Mouse (Mus musculus) kidney, embryonic 16.5 days (tissue): ENCODE data around the gene Clock. TPM values are rescaled to one million over a fixed set of nuclear protein-coding genes. Genes with fewer than 3 reads are reported as not detected.

Experiments
- ATAC-seq: fragments of 200-750 bp; cut with Nextera tagmentation; 2 replicates; pipeline ENCODE4 v1.8.0; 2017; ENCODE audit warnings: moderate TSS enrichment; ENCODE audit not compliant: low FRiP score, low TSS enrichment
- H3K27ac ChIP-seq: fragments of 300-500 bp; sonication (generic); 2 replicates; pipeline ENCODE4 v1.5.1; 2014; ENCODE audit warnings: low read length
- H3K27me3 ChIP-seq: fragments of 300-500 bp; sonication (generic); 2 replicates; pipeline ENCODE4 v1.6.1; 2014; ENCODE audit warnings: low read length, control low read depth, mixed read lengths; ENCODE audit not compliant: insufficient read depth
- H3K36me3 ChIP-seq: fragments of 300-500 bp; sonication (generic); 2 replicates; pipeline ENCODE4 v1.6.1; 2014; ENCODE audit warnings: low read length, control low read depth, mixed read lengths; ENCODE audit not compliant: insufficient read depth
- H3K4me1 ChIP-seq: fragments of 300-500 bp; sonication (generic); 2 replicates; pipeline ENCODE4 v1.6.1; 2014; ENCODE audit warnings: low read length, control low read depth, mixed read lengths; ENCODE audit not compliant: insufficient read depth
- H3K4me2 ChIP-seq: fragments of 300-500 bp; sonication (generic); replicated peaks from 2 replicates; pipeline ENCODE4 v1.6.1; 2014; ENCODE audit warnings: low read depth, low read length
- H3K4me3 ChIP-seq: fragments of 300-500 bp; sonication (generic); 2 replicates; pipeline ENCODE4 v1.5.1; 2014; ENCODE audit warnings: mild to moderate bottlenecking, low read length
- H3K9ac ChIP-seq: fragments of 300-500 bp; sonication (generic); replicated peaks from 2 replicates; pipeline ENCODE4 v1.6.1; 2014; ENCODE audit warnings: low read length
- H3K9me3 ChIP-seq: fragments of 300-500 bp; sonication (generic); 2 replicates; pipeline ENCODE4 v1.6.1; 2016; ENCODE audit warnings: low read length, control low read depth
- WGBS: fragments of 180-500 bp; shearing (Covaris S2); extraction: QIAGEN DNeasy Blood & Tissue Kit; methylation state at CpG from one replicate; pipeline ENCODE4 v1.1.7; 2014; 5-methylcytosine and 5-hydroxymethylcytosine counted together
- polyA plus RNA-seq: library from polyadenylated mRNA; unstranded; fragments of >200 nt; fragmentation: Nextera tagmentation; extraction: Ambion mirVana; gene quantifications from 2 replicates; pipeline ENCODE4 v1.2.1, GENCODE M21; 2015

The Clock gene
- polyA plus RNA-seq, 1 experiment from 2014 or later = 9.4 TPM

GRCm38 (mm10) chr5:76171039-76171438, 133.6 kb downstream of the Clock start:
- ATAC-seq = no peak
- Histone ChIP-seq H3K4me1 (no peaks in the 10 kb centered on the region), H3K4me2 (no peak overlapping the region), H3K36me3 (no peaks in the 10 kb centered on the region), H3K4me3 (no peak overlapping the region), H3K9me3 (no peaks in the 10 kb centered on the region), H3K9ac (no peak overlapping the region), H3K27ac (no peak overlapping the region), H3K27me3 (no peaks in the 10 kb centered on the region)

DNA sequence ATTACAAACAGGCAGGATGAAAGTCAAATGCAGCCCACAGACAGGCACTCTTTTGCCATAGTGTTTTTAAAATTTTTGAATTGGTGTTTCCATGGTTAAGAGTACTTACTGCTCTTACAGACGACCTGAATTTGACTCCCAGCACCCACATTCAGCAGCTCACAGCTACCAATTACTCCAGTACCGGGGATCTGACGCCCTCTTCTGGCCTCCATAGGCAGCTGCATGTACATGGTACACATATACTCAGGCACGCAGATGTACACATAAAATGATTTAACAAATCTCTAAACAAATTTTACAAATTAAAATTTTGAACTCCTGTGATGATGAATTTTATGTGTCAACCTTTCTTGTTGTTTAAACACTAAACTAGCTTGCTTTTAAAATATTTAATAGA, 134.1 kb downstream of the Clock start:
- no peaks in the 10 kb centered on the region for H3K36me3 ChIP-seq
- H3K4me3 ChIP-seq = no peak overlapping the region
- H3K4me2 ChIP-seq = no peak overlapping the region
- no peaks in the 10 kb centered on the region for H3K27me3 ChIP-seq
- no peaks in the 10 kb centered on the region for H3K4me1 ChIP-seq
- ATAC-seq = no peak
- H3K27ac ChIP-seq = no peak overlapping the region
- H3K9ac ChIP-seq = no peak overlapping the region
- no peaks in the 10 kb centered on the region for H3K9me3 ChIP-seq
- WGBS = 79% methylated on average over 4 of the region's 4 CpGs

GRCm38 (mm10) chr5:76164827-76165226, 139.8 kb downstream of the Clock start:
- Histone ChIP-seq H3K36me3 (no peaks in the 10 kb centered on the region), H3K27ac (no peak overlapping the region), H3K9me3 (no peaks in the 10 kb centered on the region), H3K27me3 (no peaks in the 10 kb centered on the region), H3K9ac (no peak overlapping the region), H3K4me3 (no peak overlapping the region), H3K4me2 (no peak overlapping the region), H3K4me1 (no peaks in the 10 kb centered on the region)
- whole genome bisulfite sequencing = 21% methylated on average over 7 of the region's 7 CpGs
- ATAC-seq = peak; percentile 46; the same call in 1 of the 2 replicates

DNA sequence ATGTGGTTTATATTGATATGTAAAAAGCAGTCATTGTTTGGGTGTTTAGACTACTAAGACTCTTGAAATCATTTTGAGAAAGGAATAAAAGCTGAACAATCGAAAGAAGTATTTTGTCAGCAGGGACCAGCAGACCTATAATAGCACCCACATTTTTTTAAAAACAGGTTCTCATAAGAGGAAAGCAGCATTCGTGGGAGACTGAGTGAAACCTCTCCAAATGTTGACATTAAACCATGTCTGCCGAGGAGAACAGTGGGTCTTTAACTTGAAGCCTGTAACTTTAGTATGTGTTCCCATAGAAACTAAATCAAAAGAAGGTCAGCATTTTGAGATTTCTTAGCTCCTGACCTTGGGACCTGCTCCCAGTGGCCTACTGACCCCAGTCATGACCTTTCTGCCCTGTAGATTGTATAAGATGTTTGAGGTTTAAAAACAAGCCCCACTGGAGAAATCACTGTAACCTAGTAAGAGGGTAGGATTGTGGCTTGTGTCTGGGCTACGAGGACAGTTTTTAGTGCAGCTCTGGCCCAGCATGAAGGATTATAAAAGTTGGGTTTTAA, 140.7 kb downstream of the Clock start:
- ATAC-seq = no peak
- H3K27ac ChIP-seq = no peak overlapping the region
- no peak overlapping the region for H3K4me2 ChIP-seq
- no peak overlapping the region for H3K4me3 ChIP-seq
- no peaks in the 10 kb centered on the region for H3K4me1 ChIP-seq
- H3K36me3 ChIP-seq = no peaks in the 10 kb centered on the region
- no peaks in the 10 kb centered on the region for H3K9me3 ChIP-seq
- no peaks in the 10 kb centered on the region for H3K27me3 ChIP-seq
- no peak overlapping the region for H3K9ac ChIP-seq
- WGBS = 51% methylated on average over 4 of the region's 4 CpGs

DNA sequence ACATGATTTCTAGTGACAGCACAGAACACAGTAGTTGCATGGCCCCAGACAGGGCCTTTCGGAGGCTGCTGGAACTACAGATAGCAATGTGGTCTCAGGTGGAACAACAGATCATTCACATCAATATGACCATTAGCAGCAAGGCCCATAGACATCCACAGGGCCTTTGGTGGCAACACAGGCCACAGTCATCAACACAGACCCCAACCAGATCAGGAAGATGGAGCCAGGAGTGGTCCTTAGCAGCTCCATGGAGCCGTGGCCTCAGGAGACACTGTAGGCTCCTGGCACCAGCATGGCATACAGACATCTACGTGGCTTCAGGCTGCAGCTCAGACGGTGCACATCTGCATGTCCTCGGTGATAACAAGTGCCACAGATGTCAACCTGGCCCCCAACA, 141.7 kb downstream of the Clock start:
- Histone ChIP-seq H3K4me2 (no peak overlapping the region), H3K9ac (no peak overlapping the region), H3K4me1 (no peaks in the 10 kb centered on the region), H3K27ac (no peak overlapping the region), H3K27me3 (no peaks in the 10 kb centered on the region), H3K36me3 (no peaks in the 10 kb centered on the region), H3K4me3 (no peak overlapping the region), H3K9me3 (no peaks in the 10 kb centered on the region)
- 80% methylated on average over 5 of the region's 5 CpGs for WGBS
- ATAC-seq = no peak

- Histone ChIP-seq H3K9ac (no peak overlapping the region), H3K27me3 (no peaks in the 10 kb centered on the region), H3K9me3 (no peaks in the 10 kb centered on the region), H3K4me2 (no peak overlapping the region), H3K4me3 (no peak overlapping the region), H3K27ac (no peak overlapping the region), H3K4me1 (no peaks in the 10 kb centered on the region), H3K36me3 (0 out of 2 replicates have a peak, but pooled peaks cover under 1% of the 10 kb centered on the region)
- 94% methylated on average over 6 of the region's 6 CpGs for WGBS
- no peak for ATAC-seq
Measured at GRCm38 (mm10) chr5:76161491-76161890, 143.1 kb downstream of the Clock start.

DNA sequence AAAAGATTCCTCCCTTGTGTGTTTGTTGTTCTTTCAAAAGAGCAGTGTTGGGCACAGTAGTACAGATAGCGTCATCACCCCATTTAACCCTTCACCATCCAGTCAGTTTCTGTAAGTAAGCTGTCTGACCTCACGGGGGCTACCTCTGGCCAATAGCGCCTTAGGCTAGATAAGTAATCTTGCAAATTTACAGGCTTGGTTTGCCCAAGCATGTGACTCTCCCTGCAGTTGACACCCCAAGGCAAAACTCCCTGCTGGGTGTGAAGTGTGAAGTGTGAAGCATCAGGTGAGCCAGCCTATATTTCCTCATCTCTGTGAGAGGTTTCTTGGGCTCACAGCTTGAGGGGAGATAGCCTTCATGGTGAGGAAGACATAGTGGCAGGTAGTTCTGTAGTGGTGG, 144.5 kb downstream of the Clock start:
- 56% methylated on average over 3 of the region's 3 CpGs for WGBS
- no peaks in the 10 kb centered on the region for H3K4me1 ChIP-seq
- H3K27ac ChIP-seq = no peak overlapping the region
- no peak overlapping the region for H3K4me2 ChIP-seq
- ATAC-seq = no peak
- no peaks in the 10 kb centered on the region for H3K9me3 ChIP-seq
- no peak overlapping the region for H3K9ac ChIP-seq
- H3K4me3 ChIP-seq = no peak overlapping the region
- H3K27me3 ChIP-seq = no peaks in the 10 kb centered on the region
- peaks cover 8% of the 10 kb centered on the region for H3K36me3 ChIP-seq

Other genes with a start within 250 kb of the Clock start
- gene Srd5a3, start 164.5 kb downstream of the Clock start, polyA plus RNA-seq = 42.8 and 44.5 TPM in 2 replicates
- 87.3 and 87.6 TPM in 2 replicates for gene Tmem165, start 120.9 kb downstream of the Clock start, polyA plus RNA-seq
- not detected in 2 replicates for gene Pdcl2, start 26.4 kb upstream of the Clock start, polyA plus RNA-seq
- not detected in 2 replicates for gene Nmu, start 59.0 kb upstream of the Clock start, polyA plus RNA-seq
- not detected in 2 replicates for gene Gm7271, start 179.2 kb upstream of the Clock start, polyA plus RNA-seq
- gene Exoc1, start 224.5 kb upstream of the Clock start, polyA plus RNA-seq = 35.3 and 39.2 TPM in 2 replicates